Mouse (Mus musculus) gastrocnemius, postnatal 4 days (tissue): ENCODE measurements around the gene Gmppb. TPM values are rescaled to one million over a fixed set of nuclear protein-coding genes. Genes with fewer than 3 reads are reported as not detected.
A peak's percentile ranks its signal among the peaks of the same experiment; 100 is the strongest.
"Not testable (repeated sequence)": the region's sequence is repeated elsewhere in the genome, so short reads cannot be mapped to it uniquely, and the experiment has no call there.

Experiments used
- DNase-seq, 2 experiments: peaks; one replicate each; pipeline ENCODE4 v3.0.0; 2021 to 2022; ENCODE audit warnings: low spot score in 2 of 2, mixed read lengths in 2 of 2
- long read RNA-seq, 2 experiments: library from polyadenylated mRNA; stranded (forward); transcript quantifications; one replicate each; pipeline ENCODE4 v2.0.0; 2021
- total RNA-seq, 2 experiments: library from RNA; stranded (reverse); gene quantifications; 2 replicates each; pipeline ENCODE4 v1.2.3; 2021

The Gmppb gene
- 10 to 100 TPM; 18.2 to 20.6 TPM for total RNA-seq
- long read RNA-seq, experiment 1, transcript Gmppb-202 (9 exons, 2,702 nt), result major isoform, 22 of 24 reads
- long read RNA-seq, experiment 1, partial matches to known transcripts, result 0 of 24 reads
- long read RNA-seq, experiment 1, other reads (novel, unspliced or antisense), result 1 of 24 reads
- long read RNA-seq, experiment 2, transcript Gmppb-202 (9 exons, 2,702 nt), result major isoform, 16 of 21 reads
- long read RNA-seq, experiment 2, partial matches to known transcripts, result 1 of 21 reads
- long read RNA-seq, experiment 2, other reads (novel, unspliced or antisense), result 2 of 21 reads

DNA sequence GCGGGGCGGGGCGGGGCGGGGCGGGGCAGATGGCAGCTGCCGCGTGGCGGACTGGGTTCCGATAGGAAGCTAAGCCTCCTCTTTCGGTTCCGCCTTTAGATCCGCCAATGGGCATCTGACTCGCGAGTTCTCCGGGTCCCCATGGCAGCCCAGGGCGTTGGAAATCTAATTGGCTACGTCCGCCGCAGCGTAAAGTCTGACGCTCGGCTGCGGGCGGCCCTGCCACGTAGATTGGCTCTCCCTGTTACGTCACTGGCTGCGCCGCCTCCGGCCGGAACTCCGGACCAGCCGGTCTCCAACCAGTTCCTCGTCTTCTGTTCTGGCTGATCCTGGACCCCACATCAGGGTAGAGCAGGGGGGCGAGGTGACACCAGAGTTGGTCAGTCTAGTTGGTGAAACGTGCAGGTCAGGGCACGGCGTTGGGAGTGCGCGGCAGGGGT, at the start of gene Gmppb:
Gmppb (plus strand) TSS at position 227 of the 440 bp plus-strand sequence.
- DNase-seq, result peak; percentile 87 to 95

DNA sequence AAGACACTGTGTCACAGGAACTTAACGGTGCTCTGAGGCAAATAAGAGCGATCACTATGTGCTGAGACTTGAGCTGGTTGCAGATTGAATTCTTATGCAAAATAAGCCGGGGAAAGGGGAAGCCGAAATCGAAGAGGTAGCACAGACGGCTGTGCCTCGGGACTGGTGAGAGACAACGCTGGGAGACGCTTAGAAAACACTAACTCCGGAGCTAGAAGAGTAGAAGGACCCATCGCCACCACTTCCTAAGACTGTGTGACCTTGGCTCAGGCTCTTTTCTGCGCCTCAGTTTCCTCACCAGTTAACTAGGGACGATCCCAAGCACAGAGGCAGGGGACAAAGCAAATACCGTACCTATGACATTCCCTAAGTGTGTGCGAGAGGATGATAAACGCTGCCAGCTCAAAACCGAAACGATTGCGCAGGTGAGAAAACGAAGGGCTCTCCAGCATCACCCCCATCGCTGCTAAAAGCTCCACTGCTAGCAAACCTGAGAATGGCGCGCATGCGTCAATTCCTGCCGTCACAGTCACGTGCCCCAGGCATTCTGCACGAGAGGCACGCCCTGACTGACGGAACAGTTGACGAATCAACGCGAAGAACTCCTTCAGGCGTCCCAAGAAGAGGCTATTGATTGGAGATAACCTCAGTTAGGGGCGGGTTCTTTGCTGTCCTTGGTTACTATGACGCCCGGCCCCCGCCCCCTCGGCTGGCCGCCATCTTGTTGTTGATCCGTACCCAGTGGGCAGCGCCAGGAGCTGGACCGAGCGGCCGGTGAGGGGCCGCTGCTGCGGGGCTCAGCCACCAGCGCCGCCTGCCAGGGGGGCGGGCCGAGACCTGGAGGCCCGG, 46.9 kb upstream of the Gmppb start, which contains the start of gene Ip6k1:
Ip6k1 (plus strand) TSS at position 580 of the 849 bp plus-strand sequence.
- peak; percentile 99 to 100 for DNase-seq

DNA sequence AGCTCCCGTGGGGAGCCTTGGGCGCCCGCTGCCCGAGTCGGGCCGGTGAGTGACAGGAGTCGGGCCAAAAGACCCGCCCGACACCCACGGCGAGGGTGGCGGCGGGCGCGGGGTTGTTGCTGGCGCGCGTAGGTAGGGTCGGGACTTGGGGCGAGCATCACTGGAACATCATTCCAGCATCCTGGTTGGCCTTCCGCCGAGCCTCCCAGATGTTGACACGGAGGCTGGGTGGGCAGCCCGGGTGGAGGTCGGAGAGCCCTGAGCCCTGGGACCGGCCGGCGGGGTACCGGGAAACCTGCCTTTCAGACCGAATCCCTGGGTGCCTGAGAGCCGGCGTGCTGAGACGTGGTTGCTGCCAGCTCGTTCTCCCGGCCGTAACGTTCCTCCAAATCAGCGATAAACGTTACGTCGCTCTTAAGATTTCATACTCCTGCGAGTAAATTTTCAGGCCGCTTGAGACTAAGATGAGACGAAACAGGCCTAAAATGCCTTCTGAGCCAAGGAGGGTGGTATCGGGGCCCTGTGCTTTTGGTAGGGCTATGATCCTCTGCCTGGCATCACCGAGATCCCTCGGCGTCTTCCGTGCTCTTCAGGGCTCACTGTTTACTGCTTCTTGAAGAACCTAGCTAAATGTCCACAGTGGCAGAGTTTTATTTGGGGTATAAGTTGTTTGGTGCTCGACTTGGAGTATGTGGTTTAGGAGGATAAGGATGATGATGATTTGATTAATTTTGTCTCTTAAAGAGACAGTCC, 46.1 kb upstream of the Gmppb start:
- no peak for DNase-seq

DNA sequence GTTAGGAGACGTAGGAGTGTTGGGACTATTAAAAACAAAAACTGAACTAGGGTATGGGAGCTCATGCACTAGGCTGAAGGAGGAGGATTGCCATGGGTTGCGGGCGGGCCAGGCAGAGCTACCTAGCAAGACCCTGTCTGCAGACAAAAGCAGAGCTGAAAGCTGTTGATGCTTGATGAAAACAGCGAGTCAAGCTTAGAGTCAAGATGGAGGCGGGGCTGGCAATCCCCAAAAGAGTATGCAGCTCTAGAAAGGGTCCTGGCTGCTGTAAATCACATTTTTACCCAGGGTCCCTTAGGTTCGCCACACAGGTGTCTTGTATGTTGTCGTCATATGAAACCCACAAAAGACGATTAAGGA, 45.5 kb upstream of the Gmppb start:
- no peak for DNase-seq

DNA sequence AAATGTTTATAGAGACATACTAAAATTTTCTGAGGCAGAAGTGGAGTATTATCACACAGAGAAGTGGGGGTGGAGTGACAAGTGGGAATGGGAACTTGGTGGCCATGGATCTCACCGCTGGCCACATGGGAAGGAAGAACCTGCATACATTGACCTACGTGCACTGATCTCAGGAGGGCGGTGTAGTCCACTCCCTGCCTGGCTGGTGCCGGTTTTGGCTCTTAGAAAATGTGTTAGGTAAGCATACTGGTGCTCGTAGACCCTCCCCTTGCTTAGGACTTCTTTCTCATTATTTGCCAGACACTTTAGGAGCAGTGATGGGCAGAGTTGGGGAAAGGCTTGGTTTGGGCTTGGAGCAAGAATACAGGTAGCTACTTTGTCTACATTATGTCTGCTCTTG, 41.0 kb upstream of the Gmppb start:
- no peak for DNase-seq

DNA sequence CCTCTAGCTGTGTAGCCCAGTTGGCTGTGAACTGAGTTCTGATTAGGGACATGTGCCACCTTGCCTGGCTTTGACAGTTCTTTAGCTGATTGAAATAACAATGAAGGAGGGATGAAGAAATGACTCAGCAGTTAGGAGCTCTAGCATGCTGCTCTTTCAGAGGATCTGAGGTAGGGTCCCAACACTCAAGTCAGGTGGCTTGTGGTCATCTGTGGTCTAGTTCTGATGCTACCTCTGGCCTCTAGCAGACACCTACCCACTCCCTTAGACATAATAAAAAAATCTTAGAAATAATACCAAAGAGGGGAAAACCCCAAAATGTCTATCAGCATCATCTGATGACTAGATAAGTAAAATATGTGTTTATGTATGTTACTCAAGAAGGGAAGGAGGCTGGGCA, 38.7 kb upstream of the Gmppb start:
- no peak for DNase-seq

DNA sequence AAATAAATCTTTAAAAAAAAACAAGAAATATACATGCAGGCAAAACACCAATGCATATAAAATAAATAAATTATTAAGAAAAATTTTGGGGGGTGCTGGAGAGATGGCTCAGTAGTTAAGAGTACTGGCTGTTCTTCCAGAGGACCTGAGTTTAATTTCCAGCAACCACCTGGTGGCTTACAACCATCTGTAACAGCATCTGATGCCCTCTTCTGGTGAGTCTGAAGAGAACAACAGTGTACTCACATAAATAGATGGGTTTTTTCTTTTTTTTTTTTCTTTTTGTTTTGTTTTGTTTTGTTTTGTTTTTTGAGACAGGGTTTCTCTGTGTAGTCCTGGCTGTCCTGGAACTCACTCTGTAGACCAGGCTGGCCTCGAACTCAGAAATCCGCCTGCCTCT, 35.5 kb upstream of the Gmppb start:
- not testable (repeated sequence) for DNase-seq

DNA sequence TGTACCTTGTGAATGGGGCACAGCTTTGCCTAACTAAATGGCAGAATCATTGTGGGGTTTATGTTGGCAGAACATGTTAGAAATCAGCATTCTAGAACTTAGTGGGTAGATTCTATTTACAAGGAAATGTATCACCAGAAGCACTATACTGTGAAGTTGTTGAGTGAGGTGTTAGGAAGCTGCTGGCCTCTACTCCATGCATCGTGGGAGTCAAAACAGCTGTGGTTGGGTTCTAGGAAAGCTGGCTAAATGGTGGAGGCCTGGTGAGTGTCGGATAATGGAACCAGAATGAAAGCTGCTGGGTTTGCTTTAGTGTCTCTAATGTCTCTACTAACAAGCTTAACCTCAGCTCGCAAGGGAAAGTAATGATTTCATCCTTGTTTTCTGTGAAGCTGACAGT, 31.9 kb upstream of the Gmppb start:
- no peak for DNase-seq

DNA sequence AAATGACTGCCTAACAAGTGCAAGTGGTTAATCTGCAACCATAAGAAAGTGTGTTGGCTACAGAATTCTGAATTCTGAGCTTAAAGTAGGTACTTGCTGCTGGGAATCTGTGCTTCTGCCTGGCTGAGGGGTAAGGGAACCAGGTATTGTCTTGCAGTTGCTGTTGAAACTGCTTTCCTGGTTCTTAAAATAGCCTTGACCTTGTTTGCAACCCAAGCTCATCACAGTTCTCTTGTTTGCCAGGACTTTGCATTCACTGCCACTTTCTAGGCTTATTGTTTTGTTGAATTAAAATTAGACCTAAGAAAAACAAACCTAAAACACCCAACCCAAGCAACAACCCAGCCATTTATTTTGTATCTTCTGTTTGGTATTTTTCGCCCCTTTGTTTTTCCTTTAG, 28.3 kb upstream of the Gmppb start:
- DNase-seq, result no peak

DNA sequence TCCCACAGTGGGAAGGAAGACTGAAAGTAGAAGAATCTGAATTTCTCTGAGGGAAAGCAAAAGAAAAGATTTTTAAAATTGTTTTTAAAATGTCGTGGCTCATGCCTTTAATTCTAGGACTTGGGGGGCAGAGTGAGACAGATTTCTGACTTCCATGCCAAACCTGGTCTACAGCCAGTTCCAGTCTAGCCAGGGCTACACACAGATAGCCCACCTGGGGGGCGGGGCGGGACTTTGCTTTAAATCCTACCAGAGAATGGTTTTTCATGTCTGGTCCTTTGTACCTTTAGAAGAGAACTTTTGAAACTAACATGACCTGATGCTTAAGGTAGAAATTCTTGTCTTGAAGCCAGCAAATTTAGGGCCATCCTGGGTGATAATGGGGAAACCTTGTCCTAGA, 25.8 kb upstream of the Gmppb start:
- no peak for DNase-seq

DNA sequence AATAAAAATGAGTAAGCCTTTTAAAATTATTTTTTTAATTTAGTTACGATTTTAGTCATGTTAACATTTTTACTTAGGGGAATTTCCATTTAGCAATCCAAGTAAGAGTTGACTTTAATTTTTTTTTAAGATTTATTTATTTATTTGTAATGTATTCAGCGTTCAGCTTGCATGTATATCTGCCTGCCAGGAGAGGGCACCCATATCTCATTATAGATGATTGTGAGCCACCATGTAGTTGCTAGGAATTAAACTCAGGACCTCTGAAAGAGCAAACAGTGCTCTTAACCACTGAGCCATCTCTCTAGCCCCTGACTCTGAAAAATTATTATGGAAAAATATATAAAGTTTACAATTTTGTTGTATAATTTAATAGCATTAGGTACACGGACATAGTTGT, 22.5 kb upstream of the Gmppb start:
- DNase-seq, result no peak

DNA sequence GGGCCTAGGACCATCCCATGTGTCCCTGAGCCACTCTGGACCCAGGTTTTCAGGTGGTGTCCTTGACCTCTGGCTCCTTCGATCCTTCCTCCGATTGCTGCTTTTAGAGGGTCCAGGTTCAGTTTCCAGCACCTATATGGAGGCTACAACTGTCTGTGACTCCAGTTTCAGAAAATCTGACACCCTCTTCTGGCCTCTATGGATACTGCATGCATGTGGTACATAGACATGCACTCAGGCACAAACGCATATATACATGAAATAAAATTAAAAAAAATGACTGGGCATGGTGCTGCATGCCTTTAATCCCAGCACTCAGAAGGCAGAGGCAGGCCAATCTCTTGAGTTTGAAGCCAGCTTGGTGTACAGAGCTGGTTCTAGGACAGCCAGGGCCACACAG, 21.2 kb upstream of the Gmppb start:
- DNase-seq, result no peak

DNA sequence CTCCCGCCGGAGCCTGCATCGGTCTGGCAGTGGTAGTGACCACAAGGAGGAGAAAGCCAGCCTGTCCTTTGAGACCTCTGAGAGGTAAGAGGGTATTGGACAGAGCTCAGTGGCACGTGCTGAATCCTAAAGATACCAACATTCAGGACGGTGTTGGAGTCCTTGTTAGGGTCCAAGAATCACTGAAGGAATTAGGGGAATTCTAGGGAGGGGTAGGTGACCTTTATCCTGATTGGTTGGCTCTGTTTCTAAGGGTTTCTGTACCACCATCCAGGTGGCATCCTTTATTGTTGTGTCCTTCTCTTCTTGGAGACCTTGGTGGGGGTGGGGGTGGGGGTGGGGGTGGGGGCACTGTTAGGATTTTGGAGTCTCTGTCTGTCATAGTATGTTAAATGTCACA, 16.9 kb upstream of the Gmppb start:
- DNase-seq, result no peak

DNA sequence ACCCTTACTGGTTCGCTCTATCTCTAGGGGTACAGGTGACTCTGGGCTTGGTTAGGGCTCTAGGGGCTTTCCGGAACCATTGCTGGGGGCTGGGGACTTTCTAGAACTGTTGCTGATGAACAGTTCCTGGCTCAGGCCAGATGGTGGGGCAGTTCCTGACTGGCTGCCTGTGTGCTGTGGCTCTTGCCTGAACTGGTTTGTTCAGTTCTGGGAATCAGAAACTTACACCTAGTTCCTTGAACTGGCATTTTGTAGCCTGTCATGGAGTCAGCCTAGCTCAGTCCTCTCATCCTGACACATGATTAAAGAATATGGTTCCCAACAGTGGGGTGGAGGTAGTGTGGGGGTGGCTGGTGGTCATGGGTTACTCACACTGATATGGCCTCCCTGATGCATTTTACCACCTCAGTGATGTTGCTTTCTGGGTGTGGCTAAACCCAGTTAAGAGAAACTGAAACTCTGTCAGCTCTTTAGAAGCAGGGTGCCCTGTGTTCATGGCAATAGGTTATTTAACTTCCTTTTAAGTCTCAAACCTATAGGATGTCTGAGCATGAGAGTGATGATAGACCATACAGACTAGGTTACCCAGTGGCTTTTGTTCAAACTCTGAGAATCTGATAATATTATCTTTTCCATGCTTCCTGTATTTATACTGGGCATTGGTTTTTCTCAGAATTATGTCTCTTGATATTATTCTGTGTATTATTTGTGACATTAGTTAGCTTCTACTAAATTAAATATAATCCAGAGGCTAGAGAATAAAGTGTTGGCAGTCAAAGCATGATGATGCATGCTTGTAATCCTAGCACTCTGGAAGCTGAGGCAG, 13.5 kb upstream of the Gmppb start:
- DNase-seq, result no peak

DNA sequence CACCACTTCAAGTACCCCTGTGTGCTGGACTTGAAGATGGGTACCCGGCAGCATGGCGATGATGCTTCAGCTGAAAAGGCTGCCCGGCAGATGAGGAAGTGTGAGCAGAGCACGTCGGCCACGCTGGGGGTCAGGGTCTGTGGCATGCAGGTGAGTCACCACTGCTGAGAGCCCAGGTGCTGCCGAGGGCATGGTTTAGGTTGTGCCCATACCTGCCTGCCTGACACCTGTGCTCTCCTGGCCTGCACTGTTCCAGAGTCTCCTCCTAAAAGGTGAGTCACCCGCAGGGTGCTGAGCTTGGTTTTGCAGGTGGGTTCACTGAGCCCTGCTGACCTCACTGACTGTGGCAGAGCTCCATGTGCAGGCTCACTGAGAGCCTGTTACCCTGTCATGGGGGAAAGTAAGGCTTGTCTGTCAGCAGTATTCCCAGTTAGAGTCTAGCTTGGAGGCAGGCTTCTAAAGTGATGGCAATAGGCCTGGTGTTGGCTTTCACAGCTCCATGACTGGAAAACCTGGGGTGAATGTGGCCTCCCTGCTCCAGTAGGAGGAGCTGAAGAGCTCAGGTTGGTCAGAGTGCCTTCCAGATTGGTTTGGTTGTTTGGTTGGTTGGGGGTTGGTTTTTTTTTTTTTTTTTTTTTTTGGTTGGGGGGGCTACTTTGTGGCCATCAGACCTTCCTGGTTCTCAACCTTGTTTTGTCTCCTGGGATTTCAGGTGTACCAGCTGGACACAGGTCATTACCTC, 4.1 kb upstream of the Gmppb start:
- DNase-seq, result no peak

DNA sequence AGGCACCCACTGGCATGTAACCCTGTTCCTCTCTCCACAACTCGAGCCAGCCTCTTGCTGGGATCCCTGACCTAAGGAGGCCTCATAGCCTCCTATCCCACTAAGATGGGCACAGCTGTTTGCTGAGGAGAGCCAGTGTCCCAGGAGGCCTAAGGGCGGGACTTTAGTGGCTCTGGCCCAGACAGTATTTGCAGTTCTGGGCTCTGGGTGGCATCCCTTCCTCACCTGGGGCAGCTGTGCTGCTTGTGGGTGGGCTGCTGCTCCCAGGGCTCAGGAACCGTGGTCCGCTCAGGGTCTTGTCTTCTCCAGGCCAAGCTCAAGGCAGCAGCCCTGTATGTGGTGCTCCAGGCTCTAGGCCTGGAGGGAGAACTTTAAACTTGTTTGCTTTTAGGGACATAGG, 2.5 kb upstream of the Gmppb start:
- DNase-seq, result no peak

DNA sequence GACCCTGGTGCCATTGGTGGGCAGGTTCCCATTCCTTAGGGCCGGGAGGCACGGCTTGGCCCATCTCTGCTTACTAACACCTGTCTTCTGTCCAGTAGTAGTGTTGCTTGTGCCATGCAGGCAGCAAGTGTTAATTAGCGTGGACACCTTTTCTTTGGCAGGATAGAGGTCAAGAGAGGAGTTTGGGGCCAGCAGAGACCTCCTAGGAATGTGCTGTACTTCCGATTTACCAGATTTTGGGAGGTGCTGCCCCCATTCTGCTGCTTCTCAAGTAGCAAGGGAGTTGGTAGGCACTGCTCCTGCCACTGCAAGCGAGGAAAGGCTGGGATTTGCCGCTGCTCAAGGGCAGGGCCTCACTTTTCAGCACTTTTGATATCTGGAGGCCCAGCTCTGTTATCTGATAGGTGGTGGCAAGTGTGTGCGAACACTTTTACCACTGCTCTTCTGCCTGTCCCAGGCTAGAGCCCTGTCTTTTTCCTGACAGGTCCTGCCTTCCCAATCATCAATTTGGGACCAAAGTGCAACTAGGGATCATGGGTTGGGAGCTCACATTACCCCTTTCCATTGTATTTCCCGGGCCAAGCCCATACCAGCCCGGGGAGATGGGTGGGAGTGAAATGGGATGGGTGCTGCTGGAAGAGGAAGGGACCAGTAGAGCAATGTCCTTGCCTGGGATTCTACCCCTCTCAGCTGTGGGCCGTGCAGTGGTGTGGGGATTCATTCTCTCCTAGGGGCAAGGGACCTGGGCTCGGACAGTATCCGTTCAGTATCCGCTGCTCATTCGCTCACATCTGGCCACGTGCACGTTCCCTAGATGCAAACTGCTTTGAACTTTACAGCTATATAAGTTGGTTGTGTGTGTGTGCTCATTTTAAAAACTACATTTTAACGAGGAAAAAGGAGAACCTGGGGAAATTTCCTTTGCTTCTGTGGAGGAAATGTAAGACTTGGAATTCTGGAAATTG, 1.2 kb upstream of the Gmppb start:
- no peak for DNase-seq

DNA sequence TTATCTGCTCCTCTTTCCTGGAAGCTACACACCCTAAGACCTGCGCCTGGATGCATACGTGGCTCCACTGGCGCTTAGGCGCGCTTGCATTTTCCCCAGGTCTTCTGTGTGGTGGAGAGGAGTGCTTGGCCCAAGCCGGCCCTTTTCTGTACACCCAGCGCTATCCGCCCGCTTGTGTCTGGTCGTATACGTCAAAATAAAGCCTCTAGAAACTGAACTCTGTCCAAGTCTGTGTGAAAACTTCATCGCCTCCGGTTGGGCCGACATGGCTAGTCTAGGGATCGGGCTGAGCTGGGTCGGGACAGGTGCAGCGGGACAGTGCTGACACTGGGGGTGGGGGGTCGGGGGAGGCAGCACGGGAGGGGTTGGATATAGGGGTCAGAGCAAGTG, 481 bp upstream of the Gmppb start:
- DNase-seq, result no peak
